Mouse (Mus musculus): ENCODE measurements around the gene Chmp6.

Chmp6 gene

GRCm38 (mm10) chr11:119913291-119913934 lies at the start of gene Chmp6:
Gene Chmp6, plus strand, starts transcription at chr11:119913441.
- in situ Hi-C loops (cut with MboI; ENCODE audit: low pct_unique_long_range_greater_than_20kb in 1 of 2, low sequenced_read_pairs in 2 of 2, unreplicated experiment in 1 of 2): no loop called here

- in situ Hi-C loops (cut with MboI; ENCODE audit: low pct_unique_long_range_greater_than_20kb in 1 of 2, low sequenced_read_pairs in 2 of 2, unreplicated experiment in 1 of 2): no loop called here
Measured at GRCm38 (mm10) chr11:119866837-119867236, 46.4 kb upstream of the Chmp6 start.

- in situ Hi-C loops (cut with MboI; ENCODE audit: low pct_unique_long_range_greater_than_20kb in 1 of 2, low sequenced_read_pairs in 2 of 2, unreplicated experiment in 1 of 2): no loop called here
Measured at GRCm38 (mm10) chr11:119868138-119868537, 45.1 kb upstream of the Chmp6 start.

- in situ Hi-C loops (cut with MboI; ENCODE audit: low pct_unique_long_range_greater_than_20kb in 1 of 2, low sequenced_read_pairs in 2 of 2, unreplicated experiment in 1 of 2): no loop called here
Measured at GRCm38 (mm10) chr11:119868556-119868955, 44.7 kb upstream of the Chmp6 start.

- in situ Hi-C loops (cut with MboI; ENCODE audit: low pct_unique_long_range_greater_than_20kb in 1 of 2, low sequenced_read_pairs in 2 of 2, unreplicated experiment in 1 of 2): no loop called here
Measured at GRCm38 (mm10) chr11:119871141-119871540, 42.1 kb upstream of the Chmp6 start.

- in situ Hi-C loops (cut with MboI; ENCODE audit: low pct_unique_long_range_greater_than_20kb in 1 of 2, low sequenced_read_pairs in 2 of 2, unreplicated experiment in 1 of 2): no loop called here
Measured at GRCm38 (mm10) chr11:119873643-119874042, 39.6 kb upstream of the Chmp6 start.

GRCm38 (mm10) chr11:119874841-119875240 lies 38.4 kb upstream of the Chmp6 start:
- in situ Hi-C loops (cut with MboI; ENCODE audit: low pct_unique_long_range_greater_than_20kb in 1 of 2, low sequenced_read_pairs in 2 of 2, unreplicated experiment in 1 of 2): no loop called here

- in situ Hi-C loops (cut with MboI; ENCODE audit: low pct_unique_long_range_greater_than_20kb in 1 of 2, low sequenced_read_pairs in 2 of 2, unreplicated experiment in 1 of 2): no loop called here
Measured at GRCm38 (mm10) chr11:119875685-119876084, 37.6 kb upstream of the Chmp6 start.

- in situ Hi-C loops (cut with MboI; ENCODE audit: low pct_unique_long_range_greater_than_20kb in 1 of 2, low sequenced_read_pairs in 2 of 2, unreplicated experiment in 1 of 2): no loop called here
Measured at GRCm38 (mm10) chr11:119877124-119877523, 36.1 kb upstream of the Chmp6 start.

- in situ Hi-C loops (cut with MboI; ENCODE audit: low pct_unique_long_range_greater_than_20kb in 1 of 2, low sequenced_read_pairs in 2 of 2, unreplicated experiment in 1 of 2): no loop called here
Measured at GRCm38 (mm10) chr11:119879573-119879972, 33.7 kb upstream of the Chmp6 start.

GRCm38 (mm10) chr11:119883646-119884045 lies 29.6 kb upstream of the Chmp6 start:
- in situ Hi-C loops (cut with MboI; ENCODE audit: low pct_unique_long_range_greater_than_20kb in 1 of 2, low sequenced_read_pairs in 2 of 2, unreplicated experiment in 1 of 2): no loop called here

GRCm38 (mm10) chr11:119889966-119890365 lies 23.3 kb upstream of the Chmp6 start:
- in situ Hi-C loops (cut with MboI; ENCODE audit: low pct_unique_long_range_greater_than_20kb in 1 of 2, low sequenced_read_pairs in 2 of 2, unreplicated experiment in 1 of 2): no loop called here

GRCm38 (mm10) chr11:119891601-119892215 lies 21.5 kb upstream of the Chmp6 start:
- in situ Hi-C loops (cut with MboI; ENCODE audit: low pct_unique_long_range_greater_than_20kb in 1 of 2, low sequenced_read_pairs in 2 of 2, unreplicated experiment in 1 of 2): no loop called here

GRCm38 (mm10) chr11:119893667-119894236 lies 19.5 kb upstream of the Chmp6 start:
- in situ Hi-C loops (cut with MboI; ENCODE audit: low pct_unique_long_range_greater_than_20kb in 1 of 2, low sequenced_read_pairs in 2 of 2, unreplicated experiment in 1 of 2): no loop called here

GRCm38 (mm10) chr11:119894634-119895033 lies 18.6 kb upstream of the Chmp6 start:
- in situ Hi-C loops (cut with MboI; ENCODE audit: low pct_unique_long_range_greater_than_20kb in 1 of 2, low sequenced_read_pairs in 2 of 2, unreplicated experiment in 1 of 2): no loop called here

- in situ Hi-C loops (cut with MboI; ENCODE audit: low pct_unique_long_range_greater_than_20kb in 1 of 2, low sequenced_read_pairs in 2 of 2, unreplicated experiment in 1 of 2): no loop called here
Measured at GRCm38 (mm10) chr11:119897041-119897440, 16.2 kb upstream of the Chmp6 start.

GRCm38 (mm10) chr11:119898976-119899375 lies 14.3 kb upstream of the Chmp6 start:
- in situ Hi-C loops (cut with MboI; ENCODE audit: low pct_unique_long_range_greater_than_20kb in 1 of 2, low sequenced_read_pairs in 2 of 2, unreplicated experiment in 1 of 2): no loop called here

GRCm38 (mm10) chr11:119901174-119901573 lies 12.1 kb upstream of the Chmp6 start:
- in situ Hi-C loops (cut with MboI; ENCODE audit: low pct_unique_long_range_greater_than_20kb in 1 of 2, low sequenced_read_pairs in 2 of 2, unreplicated experiment in 1 of 2): loop anchor here (10.0 kb wide), 2 partner anchors 386 to 396 kb away; no protein-coding TSS in a partner anchor

- in situ Hi-C loops (cut with MboI; ENCODE audit: low pct_unique_long_range_greater_than_20kb in 1 of 2, low sequenced_read_pairs in 2 of 2, unreplicated experiment in 1 of 2): loop anchor here (10.0 kb wide), 2 partner anchors 388 to 398 kb away; no protein-coding TSS in a partner anchor
Measured at GRCm38 (mm10) chr11:119902891-119903290, 10.3 kb upstream of the Chmp6 start.

All from mouse embryonic stem cell (cell line).